Mouse (Mus musculus) stomach, postnatal 0 days (tissue): Measurements from ENCODE around the gene Ctcf. TPM values are rescaled to one million over a fixed set of nuclear protein-coding genes. Genes with fewer than 3 reads are reported as not detected.
A peak's percentile ranks its signal among the peaks of the same experiment; 100 is the strongest.

Experiments
- ATAC-seq: fragments of 200-750 bp; cut with Nextera tagmentation; 2 replicates; pipeline ENCODE4 v1.8.0; 2017; ENCODE audit not compliant: low FRiP score, low TSS enrichment
- DNase-seq: peaks from one replicate; pipeline ENCODE4 v3.0.0-alpha.2; 2016; ENCODE audit warnings: low spot score
- H3K27ac ChIP-seq: fragments of 300-500 bp; sonication (generic); replicated peaks from 2 replicates; pipeline ENCODE4 v1.5.1; 2014; ENCODE audit warnings: mild to moderate bottlenecking, control low read depth
- H3K27me3 ChIP-seq: fragments of 300-500 bp; sonication (generic); 2 replicates; pipeline ENCODE4 v1.6.1; 2014; ENCODE audit warnings: low read length; ENCODE audit not compliant: control insufficient read depth, insufficient read depth
- H3K36me3 ChIP-seq: fragments of 300-500 bp; sonication (generic); 2 replicates; pipeline ENCODE4 v1.6.1; 2014; ENCODE audit warnings: low read length, mixed read lengths; ENCODE audit not compliant: control insufficient read depth, insufficient read depth
- H3K4me1 ChIP-seq: fragments of 300-500 bp; sonication (generic); replicated peaks from 2 replicates; pipeline ENCODE4 v1.6.1; 2014; ENCODE audit warnings: antibody characterized with exemption; ENCODE audit not compliant: control insufficient read depth, insufficient read depth
- H3K4me2 ChIP-seq: fragments of 300-500 bp; sonication (generic); replicated peaks from 2 replicates; pipeline ENCODE4 v1.6.1; 2014; ENCODE audit warnings: low read depth, mild to moderate bottlenecking, control low read depth, moderate library complexity
- H3K4me3 ChIP-seq: fragments of 300-500 bp; sonication (generic); 2 replicates; pipeline ENCODE4 v1.5.1; 2014; ENCODE audit warnings: low read depth, low read length, control low read depth
- H3K9ac ChIP-seq: fragments of 300-500 bp; sonication (generic); 2 replicates; pipeline ENCODE4 v1.6.1; 2014; ENCODE audit warnings: mild to moderate bottlenecking, low read length, control low read depth, mixed read lengths
- H3K9me3 ChIP-seq: fragments of 300-500 bp; sonication (generic); 2 replicates; pipeline ENCODE4 v1.6.1; 2016; ENCODE audit warnings: low read length; ENCODE audit not compliant: control insufficient read depth
- CTCF ChIP-seq: IDR thresholded peaks from 2 replicates; pipeline ENCODE4 v1.5.1; 2016; ENCODE audit warnings: antibody characterized with exemption, low read depth, mild to moderate bottlenecking, moderate library complexity
- EP300 ChIP-seq: optimal IDR thresholded peaks from 2 replicates; pipeline ENCODE3; 2016; ENCODE audit warnings: antibody characterized with exemption
- WGBS: fragments of 180-500 bp; shearing (Covaris S2); extraction: QIAGEN DNeasy Blood & Tissue Kit; methylation state at CpG from one replicate; pipeline ENCODE4 v1.1.7; 2014; 5-methylcytosine and 5-hydroxymethylcytosine counted together
- polyA plus RNA-seq: library from polyadenylated mRNA; unstranded; fragments of >200 nt; fragmentation: Nextera tagmentation; extraction: Ambion mirVana; gene quantifications from 2 replicates; pipeline ENCODE4 v1.2.1, GENCODE M21; 2015

Ctcf gene
- polyA plus RNA-seq, 1 experiment from 2014 or later = 56.6 TPM

DNA sequence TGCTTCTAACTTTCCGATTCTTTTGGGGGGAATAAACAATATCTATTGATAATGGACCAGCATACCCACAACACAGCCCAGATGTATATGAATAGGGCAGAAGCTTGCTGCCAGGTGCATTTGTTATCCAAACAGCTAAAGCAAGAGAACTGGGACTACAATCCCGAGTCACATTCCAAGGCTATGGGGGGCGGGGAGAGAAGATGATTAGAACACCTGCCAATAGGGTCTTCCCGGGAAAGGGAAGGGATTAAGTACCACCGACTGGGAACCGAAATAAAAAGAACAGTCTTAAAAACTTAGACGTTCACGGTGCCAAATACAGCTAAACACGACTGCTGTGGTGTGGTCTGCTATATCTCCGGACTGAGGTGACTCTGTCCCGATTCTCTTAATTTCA lies 887 bp upstream of the Ctcf start:
- Histone ChIP-seq H3K27me3 (no peaks in the 10 kb centered on the region), H3K27ac (peak overlapping the region; percentile 100), H3K4me3 (peak overlapping the region; percentile 87), H3K36me3 (no peaks in the 10 kb centered on the region), H3K4me1 (no peaks in the 10 kb centered on the region), H3K4me2 (peak overlapping the region; percentile 91), H3K9me3 (no peaks in the 10 kb centered on the region), H3K9ac (peak overlapping the region; percentile 78)
- DNase-seq = no peak
- TF ChIP-seq EP300 (no peak), CTCF (no peak)
- no peak for ATAC-seq
- 2% methylated on average over 11 of the region's 11 CpGs for WGBS

- TF ChIP-seq CTCF (peak; percentile 42; the same call in 1 of the 2 replicates), EP300 (no peak)
- no peaks in the 10 kb centered on the region for H3K27me3 ChIP-seq
- no peaks in the 10 kb centered on the region for H3K4me1 ChIP-seq
- ATAC-seq (peak; percentile 9; the same call in 1 of the 2 replicates), DNase-seq (no peak)
- no peaks in the 10 kb centered on the region for H3K36me3 ChIP-seq
- peak within 1 kb of the TSS; percentile 87 for H3K4me3 ChIP-seq
- H3K27ac ChIP-seq = peak within 1 kb of the TSS; percentile 100
- peak within 1 kb of the TSS; percentile 95 for H3K4me2 ChIP-seq
- H3K9ac ChIP-seq = peak within 1 kb of the TSS; percentile 99
- WGBS = under 1% methylated on average over 48 of the region's 63 CpGs
- no peaks in the 10 kb centered on the region for H3K9me3 ChIP-seq
These were observed 669 bp downstream of the Ctcf start, which contains the start of gene Agrp for GRCm38 (mm10) chr8:105636963-105637510. Gene Agrp (minus strand): TSS chr8:105637393.

- ATAC-seq = no peak
- H3K4me1 ChIP-seq = no peaks in the 10 kb centered on the region
- H3K36me3 ChIP-seq = no peaks in the 10 kb centered on the region
- TF ChIP-seq CTCF = no peak
- no peak for TF ChIP-seq EP300
- H3K4me3 ChIP-seq = peak overlapping the region; percentile 87
- peak overlapping the region; percentile 95 for H3K4me2 ChIP-seq
- DNase-seq = no peak
- peak overlapping the region; percentile 100 for H3K27ac ChIP-seq
- under 1% methylated on average over 11 of the region's 11 CpGs for WGBS
- peak overlapping the region; percentile 99 for H3K9ac ChIP-seq
- no peaks in the 10 kb centered on the region for H3K27me3 ChIP-seq
- H3K9me3 ChIP-seq = no peaks in the 10 kb centered on the region
These were observed 1.3 kb downstream of the Ctcf start for GRCm38 (mm10) chr8:105637601-105638041.

DNA sequence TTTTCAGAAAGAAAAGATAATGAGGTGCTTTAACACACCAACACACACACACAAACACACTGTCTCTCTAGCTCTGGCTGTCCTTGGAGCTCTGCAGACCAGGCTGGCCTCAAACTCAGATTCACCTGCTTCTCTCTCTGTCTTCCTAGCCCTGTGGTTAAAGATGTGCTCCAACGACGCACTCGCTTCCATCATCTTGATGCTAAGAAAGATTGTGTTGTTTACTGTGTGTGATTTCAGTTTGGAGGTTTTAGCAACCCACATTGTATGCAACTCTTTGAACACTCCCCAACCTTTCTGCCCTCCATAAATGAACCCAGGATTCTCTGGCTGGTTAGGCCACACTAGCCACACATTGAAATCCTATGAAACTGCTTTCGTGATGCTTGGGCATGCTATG lies 2.1 kb downstream of the Ctcf start:
- H3K27ac ChIP-seq = no peak overlapping the region
- DNase-seq = no peak
- 69% methylated on average over 4 of the region's 4 CpGs for WGBS
- TF ChIP-seq EP300 (no peak), CTCF (no peak)
- ATAC-seq = no peak
- no peak overlapping the region for H3K9ac ChIP-seq
- H3K36me3 ChIP-seq = 0 out of 2 replicates have a peak, but pooled peaks cover under 1% of the 10 kb centered on the region
- H3K4me3 ChIP-seq = no peak overlapping the region
- H3K4me2 ChIP-seq = no peak overlapping the region; the same call in 1 of the 2 replicates
- no peaks in the 10 kb centered on the region for H3K9me3 ChIP-seq
- H3K27me3 ChIP-seq = no peaks in the 10 kb centered on the region
- no peaks in the 10 kb centered on the region for H3K4me1 ChIP-seq

DNA sequence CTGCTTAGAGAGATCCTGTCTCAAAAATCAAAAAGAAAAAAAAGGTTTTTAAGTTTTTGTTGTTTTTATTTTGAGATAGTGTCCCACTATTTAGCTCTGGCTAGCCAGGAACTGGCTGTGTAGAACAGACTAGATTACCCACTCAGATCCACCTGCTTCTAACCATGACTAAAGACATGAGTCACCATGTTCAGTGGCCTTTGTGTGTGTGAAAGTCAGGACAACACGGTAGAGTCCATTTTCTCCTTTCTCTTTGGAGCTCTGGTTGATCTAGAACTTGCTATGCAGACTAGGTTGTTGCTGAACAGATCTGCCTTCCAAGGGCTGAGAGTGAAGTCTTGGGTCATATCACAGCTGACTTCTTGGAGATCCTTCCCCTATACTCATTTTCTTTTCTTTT lies 3.5 kb downstream of the Ctcf start:
- TF ChIP-seq EP300 (no peak), CTCF (no peak)
- 63% methylated on average over 1 of the region's 1 CpGs for WGBS

GRCm38 (mm10) chr8:105640511-105640910 lies 4.1 kb downstream of the Ctcf start:
- no peak for DNase-seq
- Histone ChIP-seq H3K36me3 (0 out of 2 replicates have a peak, but pooled peaks cover 3% of the 10 kb centered on the region), H3K9ac (no peak overlapping the region), H3K4me3 (no peak overlapping the region), H3K27me3 (no peaks in the 10 kb centered on the region), H3K4me1 (no peaks in the 10 kb centered on the region), H3K9me3 (no peaks in the 10 kb centered on the region), H3K4me2 (no peak overlapping the region), H3K27ac (no peak overlapping the region)
- ATAC-seq = no peak
- WGBS = 40% methylated on average over 2 of the region's 2 CpGs
- TF ChIP-seq EP300 (no peak), CTCF (no peak)

More for the DNA sequence above, 3.5 kb downstream of the Ctcf start:
- Histone ChIP-seq H3K27me3 (no peaks in the 10 kb centered on the region), H3K9me3 (no peaks in the 10 kb centered on the region), H3K4me1 (no peaks in the 10 kb centered on the region), H3K36me3 (0 out of 2 replicates have a peak, but pooled peaks cover 3% of the 10 kb centered on the region), H3K27ac (0 out of 2 replicates have a peak overlapping the region, but pooled peaks have one; percentile 13), H3K4me2 (no peak overlapping the region), H3K9ac (no peak overlapping the region), H3K4me3 (no peak overlapping the region)
- ATAC-seq = no peak
- DNase-seq = no peak
